In genomic region chr12:31228878-31229277, GRCm38 (mm10) we compare ENCODE assay signal across 18 mouse cellular contexts. TPM values are rescaled to one million over a fixed set of nuclear protein-coding genes. Genes with fewer than 3 reads are reported as not detected.
A peak's percentile ranks its signal among the peaks of the same experiment; 100 is the strongest.
DNase-seq lines count a peak whose midpoint lies in the region; ATAC-seq and TF ChIP-seq lines count a peak whose summit lies in the region.
"Had no signal": no experiment of that assay in that cellular context is flagged by ENCODE, and none has a peak within 500 bp of the region (broad histone marks: within the 10 kb centered on the region; RNA-seq: fewer than 3 reads in every experiment).

No protein-coding gene starts in this region.

- no peaks in the 10 kb centered on the region for H3K36me3 ChIP-seq in heart, embryonic 16.5 days (ENCODE audit: control insufficient read depth, insufficient read depth)
- H3K36me3 ChIP-seq in stomach, postnatal 0 days (ENCODE audit: control insufficient read depth, insufficient read depth, low read length), result no peaks in the 10 kb centered on the region
- H3K36me3 ChIP-seq: forebrain, embryonic 12.5 days; limb, embryonic 13.5 days; liver, embryonic 15.5 days had no signal

- no peak overlapping the region for H3K4me3 ChIP-seq in heart, embryonic 16.5 days (ENCODE audit: low read length)
- H3K4me3 ChIP-seq in stomach, postnatal 0 days (ENCODE audit: low read depth, low read length), result no peak overlapping the region
- H3K4me3 ChIP-seq: forebrain, embryonic 12.5 days; limb, embryonic 13.5 days; liver, embryonic 15.5 days had no signal

- H3K9me3 ChIP-seq in heart, embryonic 16.5 days (replicated peaks; ENCODE audit: control insufficient read depth, low read length), result no peaks in the 10 kb centered on the region
- no peaks in the 10 kb centered on the region for H3K9me3 ChIP-seq in stomach, postnatal 0 days (ENCODE audit: control insufficient read depth, low read length)
- H3K9me3 ChIP-seq: forebrain, embryonic 12.5 days; limb, embryonic 13.5 days; liver, embryonic 15.5 days had no signal

- no peak for TF ChIP-seq CTCF in stomach, postnatal 0 days (IDR thresholded peaks at IDR 0.05; ENCODE audit: low read depth)

- peaks cover 16% of the 10 kb centered on the region for H3K4me1 ChIP-seq in heart, embryonic 16.5 days (ENCODE audit: control insufficient read depth, insufficient read depth, low read length)
- no peaks in the 10 kb centered on the region for H3K4me1 ChIP-seq in stomach, postnatal 0 days (replicated peaks; ENCODE audit: control insufficient read depth, insufficient read depth)
- H3K4me1 ChIP-seq: forebrain, embryonic 12.5 days; liver, embryonic 15.5 days had no signal

- peak; percentile 48 for DNase-seq in embryo, embryonic 11 days
- no peak for DNase-seq in embryo, embryonic 10 days (ENCODE audit: low spot score)
- DNase-seq in heart, adult 9 months (ENCODE audit: low spot score in 2 of 2), result no peak
- peak; percentile 34 to 47 for DNase-seq in kidney, postnatal 4 days
- DNase-seq in kidney, postnatal 14 days, result no peak
- DNase-seq in stomach, postnatal 0 days (ENCODE audit: low spot score), result peak; percentile 48
- no peak for DNase-seq in Muller cell, postnatal 12 days (ENCODE audit: inconsistent ontology term)
- DNase-seq: cerebellum, adult 9-11 months; gastrocnemius, postnatal 10 days; lung, postnatal 10 days had no signal

- no peak for TF ChIP-seq EP300 in stomach, postnatal 0 days (optimal IDR thresholded peaks at IDR 0.05)

- no peaks in the 10 kb centered on the region for H3K27me3 ChIP-seq in heart, embryonic 16.5 days (ENCODE audit: control insufficient read depth, insufficient read depth, low read length)
- no peaks in the 10 kb centered on the region for H3K27me3 ChIP-seq in stomach, postnatal 0 days (ENCODE audit: control insufficient read depth, insufficient read depth, low read length)
- H3K27me3 ChIP-seq: limb, embryonic 13.5 days; liver, embryonic 15.5 days had no signal

- 44% methylated on average over 7 of the region's 7 CpGs for WGBS in heart, embryonic 16.5 days
- 52% methylated on average over 7 of the region's 7 CpGs for WGBS in stomach, postnatal 0 days

- H3K27ac ChIP-seq in heart, embryonic 16.5 days (ENCODE audit: low read length), result peak overlapping the region; percentile 47; the same call in 1 of the 2 replicates
- H3K27ac ChIP-seq in stomach, postnatal 0 days (replicated peaks), result no peak overlapping the region
- H3K27ac ChIP-seq: forebrain, embryonic 12.5 days; limb, embryonic 13.5 days; liver, embryonic 15.5 days had no signal

- ATAC-seq in heart, embryonic 16.5 days (replicated peaks; ENCODE audit: extremely low read depth, insufficient read depth, low FRiP score), result 0 out of 2 replicates have a peak, but pooled peaks have one; percentile 28
- no peak for ATAC-seq in stomach, postnatal 0 days (ENCODE audit: low FRiP score, low TSS enrichment)
- ATAC-seq: CD4-positive, CD25-positive, alpha-beta regulatory T cell, adult 4 months had no signal

- H3K4me2 ChIP-seq in heart, embryonic 16.5 days (ENCODE audit: low read depth, low read length), result no peak overlapping the region
- H3K4me2 ChIP-seq in stomach, postnatal 0 days (replicated peaks; ENCODE audit: low read depth), result no peak overlapping the region
- H3K4me2 ChIP-seq: forebrain, embryonic 12.5 days; limb, embryonic 13.5 days; liver, embryonic 15.5 days had no signal

- no peak overlapping the region; the same call in 1 of the 2 replicates for H3K9ac ChIP-seq in heart, embryonic 16.5 days (ENCODE audit: low read length)
- no peak overlapping the region for H3K9ac ChIP-seq in stomach, postnatal 0 days (ENCODE audit: low read length)
- H3K9ac ChIP-seq: forebrain, embryonic 12.5 days; limb, embryonic 13.5 days; liver, embryonic 15.5 days had no signal

RNA-seq across cellular contexts. Expression of gene Gm6993, which starts 11.7 kb away (rescaled TPM):
- polyA plus RNA-seq in heart, embryonic 16.5 days (2015; fragmentation: Nextera tagmentation; extraction: Ambion mirVana), result not detected in 2 replicates
- not detected in 2 replicates for polyA plus RNA-seq in stomach, postnatal 0 days (2015; fragmentation: Nextera tagmentation; extraction: Ambion mirVana)
- polyA plus RNA-seq: CD4-positive, CD25-positive, alpha-beta regulatory T cell, adult 4 months; forebrain, embryonic 12.5 days; frontal cortex, adult 2 months; limb, embryonic 13.5 days; liver, embryonic 15.5 days; neural tube, embryonic 11.5 days; thymus, postnatal 0 days had no signal

RNA-seq across cellular contexts. Expression of gene Lamb1, which starts 36.2 kb away (rescaled TPM):
- polyA plus RNA-seq in heart, embryonic 16.5 days (2015; fragmentation: Nextera tagmentation; extraction: Ambion mirVana), result 92.1 and 113 TPM in 2 replicates
- polyA plus RNA-seq in stomach, postnatal 0 days (2015; fragmentation: Nextera tagmentation; extraction: Ambion mirVana), result 30.6 and 31.7 TPM in 2 replicates
- polyA plus RNA-seq: CD4-positive, CD25-positive, alpha-beta regulatory T cell, adult 4 months had no signal

Comparison
In these comparisons a context has a peak if more than half of its experiments do, and no peak if none do; other contexts are left out.
1. DNase-seq: peak in embryo, embryonic 11 days (single experiment), kidney, postnatal 4 days (2 of 2) and stomach, postnatal 0 days (single experiment); none in embryo, embryonic 10 days (single experiment), heart, adult 9 months (0 of 2), kidney, postnatal 14 days (single experiment) and Muller cell, postnatal 12 days (single experiment).